Mouse (Mus musculus) neural tube, embryonic 13.5 days (tissue): ENCODE data around the gene Gm21964. TPM values are rescaled to one million over a fixed set of nuclear protein-coding genes. Genes with fewer than 3 reads are reported as not detected.

ENCODE experiments used
- ATAC-seq: fragments of 200-750 bp; cut with Nextera tagmentation; 2 replicates; pipeline ENCODE4 v1.8.0; 2017; ENCODE audit warnings: low read depth, mild to moderate bottlenecking, moderate TSS enrichment, moderate library complexity
- H3K27ac ChIP-seq: fragments of 300-500 bp; sonication (generic); replicated peaks from 2 replicates; pipeline ENCODE4 v1.5.1; 2015; ENCODE audit warnings: moderate library complexity, mild to moderate bottlenecking, inconsistent platforms
- H3K27me3 ChIP-seq: fragments of 300-500 bp; sonication (generic); 2 replicates; pipeline ENCODE4 v1.6.1; 2015; ENCODE audit warnings: mild to moderate bottlenecking, inconsistent platforms
- H3K36me3 ChIP-seq: fragments of 300-500 bp; sonication (generic); 2 replicates; pipeline ENCODE4 v1.6.1; 2015; ENCODE audit warnings: mild to moderate bottlenecking, inconsistent platforms
- H3K4me1 ChIP-seq: fragments of 300-500 bp; sonication (generic); replicated peaks from 2 replicates; pipeline ENCODE4 v1.6.1; 2015; ENCODE audit warnings: inconsistent platforms
- H3K4me2 ChIP-seq: fragments of 300-500 bp; sonication (generic); 2 replicates; pipeline ENCODE4 v1.6.1; 2015; ENCODE audit warnings: inconsistent platforms, mild to moderate bottlenecking, moderate library complexity
- H3K4me3 ChIP-seq: fragments of 300-500 bp; sonication (generic); 2 replicates; pipeline ENCODE4 v1.5.1; 2015; ENCODE audit warnings: mild to moderate bottlenecking, inconsistent platforms
- H3K9ac ChIP-seq: fragments of 300-500 bp; sonication (generic); 2 replicates; pipeline ENCODE4 v1.6.1; 2015; ENCODE audit warnings: moderate library complexity, mild to moderate bottlenecking, inconsistent platforms
- H3K9me3 ChIP-seq: fragments of 300-500 bp; sonication (generic); 2 replicates; pipeline ENCODE4 v1.6.1; 2016; ENCODE audit warnings: inconsistent platforms
- WGBS: fragments of 180-500 bp; shearing (Covaris S2); methylation state at CpG from one replicate; pipeline ENCODE4 v1.1.7; 2015; 5-methylcytosine and 5-hydroxymethylcytosine counted together
- polyA plus RNA-seq: library from polyadenylated mRNA; unstranded; fragments of >200 nt; fragmentation: Nextera tagmentation; extraction: Ambion mirVana; gene quantifications from 2 replicates; pipeline ENCODE4 v1.2.1, GENCODE M21; 2015

Gm21964 gene
- polyA plus RNA-seq, 1 experiment from 2014 or later = not detected

- 49% methylated on average over 1 of the region's 1 CpGs for WGBS
- Histone ChIP-seq H3K9me3 (peaks cover 17% of the 10 kb centered on the region), H3K9ac (no peak overlapping the region), H3K36me3 (peaks cover 44% of the 10 kb centered on the region), H3K27me3 (no peaks in the 10 kb centered on the region), H3K4me2 (no peak overlapping the region), H3K27ac (no peak overlapping the region), H3K4me1 (no peaks in the 10 kb centered on the region), H3K4me3 (no peak overlapping the region)
- no peak for ATAC-seq
These were observed 9.1 kb upstream of the Gm21964 start for GRCm38 (mm10) chr8:110091869-110092268.

GRCm38 (mm10) chr8:110101676-110102075 lies 669 bp downstream of the Gm21964 start:
- H3K9me3 ChIP-seq = no peaks in the 10 kb centered on the region
- no peak overlapping the region for H3K9ac ChIP-seq
- H3K36me3 ChIP-seq = no peaks in the 10 kb centered on the region
- H3K4me3 ChIP-seq = no peak overlapping the region
- H3K4me1 ChIP-seq = no peaks in the 10 kb centered on the region
- H3K27me3 ChIP-seq = no peaks in the 10 kb centered on the region
- no peak for ATAC-seq
- WGBS = 85% methylated on average over 15 of the region's 15 CpGs
- H3K4me2 ChIP-seq = no peak overlapping the region
- H3K27ac ChIP-seq = no peak overlapping the region

- Histone ChIP-seq H3K4me2 (no peak within 1 kb of the TSS), H3K9me3 (no peaks in the 10 kb centered on the region), H3K27me3 (no peaks in the 10 kb centered on the region), H3K36me3 (no peaks in the 10 kb centered on the region), H3K4me3 (no peak within 1 kb of the TSS), H3K27ac (no peak within 1 kb of the TSS), H3K9ac (no peak within 1 kb of the TSS), H3K4me1 (no peaks in the 10 kb centered on the region)
- no peak for ATAC-seq
- 84% methylated on average over 3 of the region's 3 CpGs for WGBS
These were observed 1.6 kb downstream of the Gm21964 start, which contains the start of gene Gm17720 for GRCm38 (mm10) chr8:110102653-110103052. Gene Gm17720 (minus strand): TSS chr8:110102753.

DNA sequence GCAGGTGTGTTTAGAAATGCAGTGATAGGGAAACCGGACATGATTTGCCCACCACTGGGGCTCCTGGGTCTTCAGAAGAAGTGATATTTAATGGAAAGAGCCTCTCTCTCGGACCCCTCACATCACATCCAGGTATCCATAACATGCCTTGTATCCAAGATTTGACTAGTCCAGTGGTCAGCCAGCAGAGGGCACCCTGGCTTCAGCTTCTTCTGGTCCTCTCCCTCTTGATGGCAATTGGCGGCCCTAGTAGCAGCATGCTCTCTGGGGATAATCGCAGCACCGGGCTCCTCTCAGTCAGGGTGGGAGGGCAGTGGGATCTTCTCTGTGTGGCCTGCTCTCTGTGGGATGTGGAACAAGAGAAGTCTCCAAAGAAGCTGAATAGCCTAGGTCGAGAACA lies 18.7 kb downstream of the Gm21964 start:
- Histone ChIP-seq H3K9ac (no peak overlapping the region), H3K27me3 (no peaks in the 10 kb centered on the region), H3K9me3 (no peaks in the 10 kb centered on the region), H3K4me3 (no peak overlapping the region), H3K27ac (no peak overlapping the region), H3K36me3 (no peaks in the 10 kb centered on the region), H3K4me2 (no peak overlapping the region), H3K4me1 (no peaks in the 10 kb centered on the region)
- WGBS = 43% methylated on average over 6 of the region's 6 CpGs
- ATAC-seq = no peak

DNA sequence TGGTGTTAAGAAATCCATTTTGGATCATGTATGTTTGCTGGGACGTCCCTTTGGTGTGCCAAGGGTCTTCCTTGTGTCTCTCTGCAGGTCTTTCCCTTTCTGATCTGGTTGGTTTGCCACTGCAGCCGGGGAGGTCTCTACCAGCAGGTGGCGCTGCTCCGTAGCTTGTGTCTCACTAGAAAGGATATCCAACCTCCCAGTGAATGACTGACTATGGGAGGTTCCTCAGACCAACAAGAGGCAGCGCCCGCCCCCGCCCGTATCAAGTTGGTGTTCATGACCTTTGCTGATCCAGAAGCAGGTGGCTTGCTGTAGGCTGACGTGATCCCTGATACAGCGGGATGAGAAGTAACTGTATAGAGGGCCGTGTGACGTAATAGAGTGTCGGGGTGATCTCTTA lies 29.5 kb downstream of the Gm21964 start:
- Histone ChIP-seq H3K9me3 (no peaks in the 10 kb centered on the region), H3K27ac (no peak overlapping the region), H3K9ac (no peak overlapping the region), H3K27me3 (no peaks in the 10 kb centered on the region; the same call in 1 of the 2 replicates), H3K4me1 (no peaks in the 10 kb centered on the region), H3K4me2 (peak overlapping the region; percentile 26; the same call in 1 of the 2 replicates), H3K36me3 (no peaks in the 10 kb centered on the region), H3K4me3 (no peak overlapping the region)
- no peak; the same call in 1 of the 2 replicates for ATAC-seq
- 25% methylated on average over 13 of the region's 13 CpGs for WGBS

- Histone ChIP-seq H3K27ac (no peak overlapping the region), H3K9ac (no peak overlapping the region), H3K4me1 (no peaks in the 10 kb centered on the region), H3K36me3 (no peaks in the 10 kb centered on the region), H3K27me3 (no peaks in the 10 kb centered on the region), H3K9me3 (no peaks in the 10 kb centered on the region), H3K4me3 (no peak overlapping the region), H3K4me2 (no peak overlapping the region)
- ATAC-seq = no peak
- 91% methylated on average over 8 of the region's 8 CpGs for WGBS
These were observed 33.2 kb downstream of the Gm21964 start for GRCm38 (mm10) chr8:110134236-110134635.

DNA sequence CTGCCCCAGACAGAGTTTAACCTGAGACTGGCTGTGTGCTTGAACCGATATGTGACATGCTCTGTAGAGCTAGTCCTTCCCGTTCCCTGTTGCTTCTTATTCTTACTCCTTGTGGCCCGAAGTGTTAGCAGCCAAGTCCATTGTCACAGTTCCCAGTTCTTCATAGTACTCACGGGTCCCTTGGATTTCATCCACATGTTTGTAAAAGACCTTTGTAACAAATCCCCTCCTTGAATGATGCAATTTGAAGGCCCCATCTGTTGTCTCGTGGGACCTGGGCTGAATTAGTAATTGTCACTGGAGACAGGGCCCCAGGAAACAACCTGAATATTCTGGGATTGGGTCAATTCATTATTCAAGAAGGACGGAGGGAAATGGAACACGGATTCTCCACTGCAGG lies 34.5 kb downstream of the Gm21964 start:
- no peaks in the 10 kb centered on the region for H3K4me1 ChIP-seq
- H3K27ac ChIP-seq = no peak overlapping the region
- no peak overlapping the region for H3K4me3 ChIP-seq
- no peaks in the 10 kb centered on the region for H3K27me3 ChIP-seq
- H3K9me3 ChIP-seq = no peaks in the 10 kb centered on the region
- H3K9ac ChIP-seq = no peak overlapping the region
- no peaks in the 10 kb centered on the region for H3K36me3 ChIP-seq
- no peak for ATAC-seq
- 65% methylated on average over 7 of the region's 7 CpGs for WGBS
- H3K4me2 ChIP-seq = no peak overlapping the region

- WGBS = 82% methylated on average over 3 of the region's 3 CpGs
- H3K9me3 ChIP-seq = no peaks in the 10 kb centered on the region
- no peak overlapping the region for H3K9ac ChIP-seq
- no peak overlapping the region for H3K27ac ChIP-seq
- ATAC-seq = no peak
- H3K27me3 ChIP-seq = no peaks in the 10 kb centered on the region
- H3K4me2 ChIP-seq = no peak overlapping the region
- H3K4me3 ChIP-seq = no peak overlapping the region
- H3K36me3 ChIP-seq = no peaks in the 10 kb centered on the region
- no peaks in the 10 kb centered on the region for H3K4me1 ChIP-seq
These were observed 39.1 kb downstream of the Gm21964 start for GRCm38 (mm10) chr8:110140156-110140555.

GRCm38 (mm10) chr8:110140770-110141169 lies 39.8 kb downstream of the Gm21964 start:
- 74% methylated on average over 4 of the region's 4 CpGs for WGBS
- Histone ChIP-seq H3K4me2 (no peak overlapping the region), H3K9me3 (no peaks in the 10 kb centered on the region), H3K4me3 (no peak overlapping the region), H3K9ac (no peak overlapping the region), H3K27ac (no peak overlapping the region), H3K36me3 (no peaks in the 10 kb centered on the region), H3K27me3 (no peaks in the 10 kb centered on the region), H3K4me1 (no peaks in the 10 kb centered on the region)
- ATAC-seq = no peak

DNA sequence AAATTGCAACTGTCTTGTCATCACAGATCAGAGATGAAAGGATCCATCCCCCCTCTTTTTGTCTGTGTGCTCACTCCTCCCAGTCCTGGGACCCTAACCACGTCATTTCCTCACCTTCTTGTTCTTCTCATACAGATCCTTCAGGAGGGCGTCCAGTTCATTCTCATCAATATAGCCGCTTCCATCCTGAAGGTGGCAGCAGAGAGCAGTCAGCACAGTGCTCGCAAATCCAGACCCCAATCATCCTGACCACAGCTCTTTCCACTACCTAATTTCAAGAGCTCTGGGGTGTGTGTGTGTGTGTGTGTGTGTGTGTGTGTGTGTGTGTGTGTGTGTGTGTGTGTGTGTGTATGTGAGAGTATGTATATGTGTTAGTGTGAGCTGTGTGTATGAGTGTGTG lies 44.5 kb downstream of the Gm21964 start:
- ATAC-seq = peak; percentile 59; the same call in 1 of the 2 replicates
- 2% methylated on average over 4 of the region's 4 CpGs for WGBS
- no peak overlapping the region for H3K4me2 ChIP-seq
- H3K36me3 ChIP-seq = no peaks in the 10 kb centered on the region
- no peaks in the 10 kb centered on the region for H3K4me1 ChIP-seq
- no peak overlapping the region for H3K9ac ChIP-seq
- H3K4me3 ChIP-seq = no peak overlapping the region
- H3K27me3 ChIP-seq = no peaks in the 10 kb centered on the region
- no peak overlapping the region for H3K27ac ChIP-seq
- no peaks in the 10 kb centered on the region for H3K9me3 ChIP-seq

- H3K9ac ChIP-seq = no peak overlapping the region
- peak overlapping the region; percentile 29; the same call in 1 of the 2 replicates for H3K27ac ChIP-seq
- no peaks in the 10 kb centered on the region for H3K4me1 ChIP-seq
- no peaks in the 10 kb centered on the region for H3K9me3 ChIP-seq
- H3K36me3 ChIP-seq = no peaks in the 10 kb centered on the region
- WGBS = 70% methylated on average over 6 of the region's 6 CpGs
- no peak for ATAC-seq
- H3K4me2 ChIP-seq = peak overlapping the region; percentile 31
- no peaks in the 10 kb centered on the region for H3K27me3 ChIP-seq
- no peak overlapping the region for H3K4me3 ChIP-seq
These were observed 51.9 kb downstream of the Gm21964 start for GRCm38 (mm10) chr8:110152951-110153350.
